Mouse (Mus musculus) cerebellum, adult 9-10 months (tissue): ENCODE data around the gene Irs1.

Experiments used
- DNase-seq: peaks from one replicate; pipeline ENCODE4 v3.0.0; 2022

Irs1 gene

GRCm38 (mm10) chr1:82288421-82288990, 2.7 kb downstream of the Irs1 start:
- DNase-seq = peak; percentile 44

- peak; percentile 36 for DNase-seq
Measured at GRCm38 (mm10) chr1:82287776-82288325, 3.4 kb downstream of the Irs1 start.

DNA sequence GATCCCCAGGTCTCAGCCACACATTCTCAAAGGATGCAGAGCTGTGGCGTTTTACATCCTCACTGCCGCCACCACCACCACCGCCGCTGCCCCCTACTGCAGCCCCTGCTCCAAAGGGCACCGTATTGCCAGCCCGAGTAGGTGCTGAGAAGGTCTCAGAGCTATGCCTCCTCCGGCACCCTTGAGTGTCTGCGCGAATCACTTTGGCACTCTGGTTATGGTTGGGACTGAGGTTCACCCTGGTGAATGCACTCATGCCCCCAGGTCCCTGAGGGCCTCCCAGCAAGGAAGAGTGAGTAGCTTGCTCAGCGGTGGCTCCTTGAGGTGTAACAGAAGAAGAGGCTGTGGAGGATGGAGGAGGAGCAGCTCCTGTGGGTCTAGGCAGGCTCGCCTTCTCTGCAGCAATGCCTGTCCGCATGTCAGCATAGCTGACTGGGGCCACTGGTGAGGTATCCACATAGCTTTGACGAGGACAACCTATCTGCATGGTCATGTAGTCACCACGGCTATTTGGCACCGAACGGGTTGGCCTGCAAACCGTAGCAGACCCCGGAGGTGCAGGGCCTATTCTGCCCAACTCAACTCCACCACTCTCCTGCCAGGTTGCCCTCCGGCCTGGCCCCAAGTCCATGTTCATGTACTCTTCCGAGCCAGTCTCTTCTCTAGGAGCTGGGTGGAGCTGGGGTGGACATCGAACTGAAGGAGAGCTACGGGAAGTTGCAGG, 4.0 kb downstream of the Irs1 start:
- peak; percentile 42 for DNase-seq

DNA sequence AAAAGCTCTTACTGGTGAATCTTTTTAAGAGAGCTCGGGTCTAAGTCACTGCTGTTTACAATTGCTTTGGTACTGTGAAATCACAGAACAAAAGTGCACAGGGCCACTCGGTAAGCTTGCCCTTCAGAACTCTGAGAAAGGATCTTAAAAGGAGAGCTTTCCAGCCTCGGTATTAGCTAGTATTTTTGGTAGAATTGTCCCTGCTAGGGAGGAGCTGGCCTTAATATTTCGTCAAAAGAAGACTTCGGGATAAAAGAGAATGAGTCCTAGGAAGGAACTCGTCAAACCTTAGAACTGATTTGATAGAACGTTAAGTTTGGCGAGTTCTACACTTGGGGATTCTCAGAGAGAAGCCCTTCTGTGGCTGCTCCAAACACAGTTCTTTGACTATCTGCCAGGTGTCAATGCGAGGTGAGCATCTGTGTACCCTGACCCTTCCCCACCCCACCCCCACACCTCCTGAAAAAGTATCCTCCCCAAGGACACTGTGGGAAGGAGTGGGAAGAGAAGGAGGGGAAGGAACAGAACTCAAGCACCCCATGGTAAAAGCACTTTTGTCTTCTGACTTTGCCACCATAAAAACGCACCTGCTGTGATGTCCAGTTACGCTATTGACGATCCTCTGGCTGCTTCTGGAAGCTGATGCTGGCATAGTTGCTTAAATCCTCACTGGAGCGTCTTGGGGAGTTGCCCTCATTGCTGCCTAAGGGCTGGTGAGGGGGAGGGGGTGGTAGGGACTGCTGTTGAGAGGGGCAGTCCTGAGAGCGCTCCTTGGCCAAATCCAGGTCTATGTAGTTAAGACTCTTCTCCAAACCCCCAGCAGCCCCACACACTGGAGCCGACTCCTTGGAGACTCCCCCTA, 4.8 kb downstream of the Irs1 start:
- peak; percentile 32 for DNase-seq

DNA sequence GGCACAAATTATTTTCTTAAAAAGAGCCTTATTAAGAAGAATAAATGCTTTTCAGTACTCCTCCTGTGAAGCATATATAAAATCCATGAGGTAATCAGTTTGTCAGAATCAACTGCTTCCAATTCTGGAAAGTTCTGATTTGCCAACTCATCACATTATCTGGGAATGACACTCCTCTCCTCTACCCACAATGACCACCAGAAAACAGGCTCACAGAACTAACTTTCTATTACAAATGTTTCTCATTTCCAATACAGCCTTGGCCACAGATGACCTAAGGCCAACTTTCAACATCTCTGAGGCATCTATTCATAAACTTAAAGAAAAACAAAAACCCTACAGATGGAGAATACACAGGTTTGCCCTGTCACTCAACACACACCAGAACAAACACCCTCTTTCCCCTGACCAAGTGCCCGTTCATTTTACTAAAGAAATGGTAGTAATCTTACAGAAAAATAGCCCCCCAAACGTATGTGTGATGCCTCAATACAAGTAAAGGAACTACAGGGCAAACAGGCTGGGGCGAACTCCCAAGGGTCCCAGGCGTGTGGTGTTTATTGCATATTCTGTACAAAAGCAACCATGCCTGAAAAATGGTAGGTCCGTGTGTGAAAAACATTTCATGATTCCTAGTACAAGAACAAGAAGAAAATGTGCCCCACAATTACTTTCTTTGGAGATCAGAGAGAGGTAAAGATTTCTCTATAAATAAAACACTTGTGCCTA, 5.6 kb downstream of the Irs1 start:
- peak; percentile 18 for DNase-seq

- peak; percentile 29 for DNase-seq
Measured at GRCm38 (mm10) chr1:82284403-82284802, 6.8 kb downstream of the Irs1 start.

- DNase-seq = peak; percentile 58
Measured at GRCm38 (mm10) chr1:82283901-82284301, 7.3 kb downstream of the Irs1 start.

GRCm38 (mm10) chr1:82282992-82283611, 8.1 kb downstream of the Irs1 start:
- peak; percentile 90 for DNase-seq

GRCm38 (mm10) chr1:82281823-82282222, 9.4 kb downstream of the Irs1 start:
- DNase-seq = peak; percentile 21

DNA sequence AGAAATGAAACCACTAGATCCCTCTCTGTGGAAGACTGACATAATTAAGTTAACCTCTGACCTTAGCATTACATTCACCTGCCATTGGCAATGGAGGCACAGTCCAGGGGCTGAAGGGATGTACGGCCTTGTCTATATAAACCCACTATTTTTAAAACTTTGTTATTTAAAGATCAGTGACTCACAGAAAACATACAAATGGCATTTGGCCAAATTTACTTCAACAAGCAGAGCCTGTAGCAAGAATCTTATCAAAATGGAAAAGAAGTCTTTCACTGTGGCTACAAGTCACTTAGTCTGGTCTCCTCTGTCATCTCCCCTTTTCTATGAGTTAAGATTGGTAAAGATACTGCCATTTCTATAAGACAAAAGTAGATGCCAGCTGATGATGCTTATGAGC, 11.4 kb downstream of the Irs1 start:
- peak; percentile 30 for DNase-seq

DNA sequence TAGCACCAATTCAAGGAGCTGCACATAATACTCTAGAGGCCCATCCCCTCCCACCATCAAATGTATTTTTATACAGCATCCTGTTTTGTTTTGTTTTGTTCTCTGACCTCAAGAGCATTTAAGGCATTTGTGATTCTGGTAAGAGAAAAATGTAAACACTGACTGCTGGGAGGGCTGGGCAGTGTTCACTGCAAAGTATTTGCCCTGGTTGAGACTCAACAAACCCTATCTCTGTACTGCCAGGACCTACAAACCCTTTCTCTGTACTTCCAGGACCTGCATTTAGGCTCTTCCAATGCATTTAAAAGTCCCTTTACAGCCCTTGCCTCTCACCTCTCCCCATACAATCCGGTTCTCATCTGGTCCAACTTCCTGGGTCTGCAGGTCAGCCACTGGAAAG, 16.9 kb downstream of the Irs1 start:
- DNase-seq = no peak

GRCm38 (mm10) chr1:82273529-82273928, 17.7 kb downstream of the Irs1 start:
- DNase-seq = no peak

- DNase-seq = no peak
Measured at GRCm38 (mm10) chr1:82272231-82272630, 19.0 kb downstream of the Irs1 start.

GRCm38 (mm10) chr1:82267547-82267946, 23.7 kb downstream of the Irs1 start:
- DNase-seq = no peak

DNA sequence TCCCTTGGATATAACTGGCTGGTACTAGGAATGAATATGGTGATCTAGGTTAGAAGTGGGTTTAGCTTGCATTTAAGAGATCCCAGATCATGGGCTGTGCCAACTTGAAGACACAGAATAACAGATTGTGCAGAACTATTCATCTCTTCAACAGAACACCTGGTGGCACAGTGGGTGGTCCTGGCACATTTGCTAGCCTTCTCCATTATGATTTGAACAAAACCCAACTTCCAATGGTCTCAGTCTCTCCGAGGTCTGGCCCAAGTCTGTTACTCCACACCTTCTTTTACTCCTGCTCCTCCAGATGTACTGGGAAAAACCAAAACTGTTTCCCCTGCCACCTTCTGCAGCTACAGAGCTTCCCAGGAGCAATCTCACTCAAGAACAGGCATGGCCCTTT, 28.9 kb downstream of the Irs1 start:
- peak; percentile 93 for DNase-seq

GRCm38 (mm10) chr1:82261638-82262037, 29.6 kb downstream of the Irs1 start:
- DNase-seq = no peak

DNA sequence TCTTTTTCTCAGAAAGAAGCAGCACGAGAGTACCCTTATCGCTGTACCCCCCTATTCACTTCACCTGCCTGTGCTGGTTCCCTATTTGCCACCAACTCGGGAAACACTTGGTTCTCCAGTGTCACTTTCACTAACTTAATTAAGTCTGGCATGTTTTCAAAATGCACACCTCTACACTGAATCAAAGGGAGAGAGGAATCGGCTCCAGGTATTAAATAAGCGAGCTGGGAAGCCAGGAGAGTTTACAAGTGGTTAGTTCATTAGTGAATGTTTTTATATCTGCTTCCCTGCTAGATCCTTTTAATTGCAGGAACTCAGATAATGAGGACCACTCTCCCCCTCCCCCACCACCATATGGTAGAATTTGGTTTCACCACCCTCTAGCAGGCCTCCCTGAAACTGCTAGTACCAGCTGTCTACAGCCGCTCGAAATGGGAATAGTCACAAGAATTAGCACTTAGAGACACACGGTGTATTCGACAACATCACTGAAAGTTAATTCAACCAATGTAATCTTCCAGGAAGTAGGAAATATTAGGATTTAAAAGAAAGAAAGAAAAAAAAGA, 30.1 kb downstream of the Irs1 start:
- DNase-seq = peak; percentile 77

GRCm38 (mm10) chr1:82260055-82260454, 31.2 kb downstream of the Irs1 start:
- DNase-seq = no peak

- no peak for DNase-seq
Measured at GRCm38 (mm10) chr1:82258331-82258730, 32.9 kb downstream of the Irs1 start.

DNA sequence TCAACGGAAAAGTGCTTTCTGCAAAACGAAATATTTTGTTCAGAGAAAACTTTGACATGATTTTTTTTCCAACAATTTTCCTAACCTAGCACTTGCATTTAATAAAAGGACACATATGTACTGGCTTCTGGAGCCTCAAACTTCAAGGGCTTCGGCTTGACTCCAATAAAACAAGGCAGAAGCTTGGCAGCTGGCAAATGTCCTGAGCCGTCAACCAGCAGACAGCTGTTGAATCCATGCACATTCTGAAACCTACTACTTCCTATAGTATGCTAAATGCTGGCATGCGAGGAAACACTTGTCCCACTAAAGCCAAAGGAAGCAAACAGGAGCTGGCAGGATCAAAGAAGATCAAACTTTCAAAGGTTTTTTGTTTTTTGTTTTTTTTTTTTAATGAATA, 33.8 kb downstream of the Irs1 start:
- DNase-seq = no peak

DNA sequence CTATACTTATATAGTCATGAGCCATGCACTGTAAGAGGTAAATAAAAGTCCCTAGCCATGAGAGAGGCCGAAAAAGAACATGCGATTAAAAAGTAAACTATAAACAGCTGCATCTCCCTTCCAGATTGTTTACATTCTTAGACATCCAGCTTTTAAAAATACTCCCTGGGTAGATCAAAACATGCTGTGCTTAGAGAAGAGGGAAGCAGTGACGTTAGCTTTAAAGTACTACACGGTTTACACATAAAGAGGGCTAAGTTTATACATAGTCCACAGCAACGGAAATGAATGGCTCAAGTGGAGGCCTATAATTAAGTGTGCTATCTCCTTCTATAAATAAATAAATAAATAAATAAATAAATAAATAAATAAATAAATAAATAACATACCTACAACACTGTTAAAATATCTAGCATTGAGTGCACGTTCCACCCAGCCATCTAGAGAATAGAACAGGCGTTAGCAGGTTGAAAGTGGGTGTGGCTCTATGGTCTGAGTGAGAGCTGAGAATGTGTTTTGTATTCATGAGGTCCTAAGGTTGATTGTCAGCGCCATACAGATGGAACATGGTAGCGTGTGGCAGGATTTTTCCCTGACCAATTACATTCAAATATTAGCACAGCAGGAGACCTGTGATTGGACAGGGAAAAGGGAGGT, 37.3 kb downstream of the Irs1 start:
- DNase-seq = no peak
